Mouse (Mus musculus): Measurements from ENCODE around the gene Zmym4. TPM values are rescaled to one million over a fixed set of nuclear protein-coding genes. Genes with fewer than 3 reads are reported as not detected.

The Zmym4 gene
- polyA plus RNA-seq, 1 experiment from 2014 or later, result 22.2 TPM

GRCm38 (mm10) chr4:126942846-126943245 is 25.1 kb downstream of the Zmym4 start:
- in situ Hi-C loops (cut with MboI; ENCODE audit: low pct_unique_long_range_greater_than_20kb), result no loop called here
- ChIA-PET POLR2A (no interaction called here), CTCF (no interaction called here)
- DNase-seq (ENCODE audit: low read depth, low spot score), result no peak
- ATAC-seq, result no peak
- no peak for TF ChIP-seq CTCF (IDR thresholded peaks at IDR 0.05)
- H3K27me3 ChIP-seq, result no peaks in the 10 kb centered on the region

- in situ Hi-C loops (cut with MboI; ENCODE audit: low pct_unique_long_range_greater_than_20kb), result no loop called here
- CTCF ChIA-PET, result no interaction called here
- ATAC-seq, result no peak
Measured at GRCm38 (mm10) chr4:126927701-126928100, 40.2 kb downstream of the Zmym4 start.

GRCm38 (mm10) chr4:126889879-126890278 is 78.1 kb downstream of the Zmym4 start:
- ATAC-seq, result no peak
- in situ Hi-C loops (cut with MboI; ENCODE audit: low pct_unique_long_range_greater_than_20kb), result no loop called here
- DNase-seq (ENCODE audit: low read depth, low spot score), result no peak

More at GRCm38 (mm10) chr4:126927701-126928100, 40.2 kb downstream of the Zmym4 start:
- no peak for DNase-seq (ENCODE audit: low read depth, low spot score)
- H3K27me3 ChIP-seq, result no peaks in the 10 kb centered on the region
- TF ChIP-seq CTCF (IDR thresholded peaks at IDR 0.05), result no peak
- POLR2A ChIA-PET, result no interaction called here

GRCm38 (mm10) chr4:126885953-126886352 is 82.0 kb downstream of the Zmym4 start:
- in situ Hi-C loops (cut with MboI; ENCODE audit: low pct_unique_long_range_greater_than_20kb), result no loop called here
- ChIA-PET POLR2A (no interaction called here), CTCF (no interaction called here)
- H3K27me3 ChIP-seq, result no peaks in the 10 kb centered on the region
- DNase-seq (ENCODE audit: low read depth, low spot score) (no peak), ATAC-seq (no peak)
- TF ChIP-seq CTCF (IDR thresholded peaks at IDR 0.05), result peak; percentile 25

More at GRCm38 (mm10) chr4:126889879-126890278, 78.1 kb downstream of the Zmym4 start:
- TF ChIP-seq CTCF (IDR thresholded peaks at IDR 0.05), result no peak
- CTCF ChIA-PET, result no interaction called here
- POLR2A ChIA-PET, result no interaction called here
- H3K27me3 ChIP-seq, result no peaks in the 10 kb centered on the region

GRCm38 (mm10) chr4:126883602-126884001 is 84.3 kb downstream of the Zmym4 start:
- TF ChIP-seq CTCF (IDR thresholded peaks at IDR 0.05), result no peak
- POLR2A ChIA-PET, result no interaction called here
- DNase-seq (ENCODE audit: low read depth, low spot score) (no peak), ATAC-seq (no peak)
- in situ Hi-C loops (cut with MboI; ENCODE audit: low pct_unique_long_range_greater_than_20kb), result no loop called here
- CTCF ChIA-PET, result interaction anchor here (1.5 kb wide), 1 partner anchor 10 kb away, joined by 4 read pairs; no protein-coding TSS in a partner anchor
- no peaks in the 10 kb centered on the region for H3K27me3 ChIP-seq

- no peaks in the 10 kb centered on the region for H3K27me3 ChIP-seq
- DNase-seq (ENCODE audit: low read depth, low spot score) (no peak), ATAC-seq (no peak)
- POLR2A ChIA-PET, result no interaction called here
- TF ChIP-seq CTCF (IDR thresholded peaks at IDR 0.05), result no peak
- in situ Hi-C loops (cut with MboI; ENCODE audit: low pct_unique_long_range_greater_than_20kb), result no loop called here
- CTCF ChIA-PET, result no interaction called here
Measured at GRCm38 (mm10) chr4:126879560-126880275, 88.2 kb downstream of the Zmym4 start.

- ATAC-seq, result no peak
- in situ Hi-C loops (cut with MboI; ENCODE audit: low pct_unique_long_range_greater_than_20kb), result no loop called here
- CTCF ChIA-PET, result interaction anchor here (2.2 kb wide), 1 partner anchor 10 kb away, joined by 15 read pairs; no protein-coding TSS in a partner anchor
- no peak for TF ChIP-seq CTCF (IDR thresholded peaks at IDR 0.05)
- DNase-seq (ENCODE audit: low read depth, low spot score), result no peak
- H3K27me3 ChIP-seq, result no peaks in the 10 kb centered on the region
- POLR2A ChIA-PET, result no interaction called here
Measured at GRCm38 (mm10) chr4:126872717-126873116, 95.2 kb downstream of the Zmym4 start.

- ChIA-PET CTCF (no interaction called here), POLR2A (no interaction called here)
- in situ Hi-C loops (cut with MboI; ENCODE audit: low pct_unique_long_range_greater_than_20kb), result no loop called here
- no peak for TF ChIP-seq CTCF (IDR thresholded peaks at IDR 0.05)
- ATAC-seq, result no peak
- no peak for DNase-seq (ENCODE audit: low read depth, low spot score)
- H3K27me3 ChIP-seq, result no peaks in the 10 kb centered on the region
Measured at GRCm38 (mm10) chr4:126868699-126869098, 99.2 kb downstream of the Zmym4 start.

GRCm38 (mm10) chr4:126861514-126862266 is 106.2 kb downstream of the Zmym4 start:
- DNase-seq (ENCODE audit: low read depth, low spot score) (no peak), ATAC-seq (no peak)
- in situ Hi-C loops (cut with MboI; ENCODE audit: low pct_unique_long_range_greater_than_20kb), result no loop called here
- POLR2A ChIA-PET, result interaction anchor here (0.6 kb wide), 1 partner anchor 16 kb away, joined by 3 read pairs; no protein-coding TSS in a partner anchor
- CTCF ChIA-PET, result interaction anchor here (1.3 to 3.0 kb wide), 5 partner anchors 8 to 262 kb away, joined by 3 to 15 read pairs (median 5); no protein-coding TSS in a partner anchor
- H3K27me3 ChIP-seq, result no peaks in the 10 kb centered on the region
- TF ChIP-seq CTCF (IDR thresholded peaks at IDR 0.05), result no peak

GRCm38 (mm10) chr4:126860268-126860986 is 107.5 kb downstream of the Zmym4 start:
- CTCF ChIA-PET, result no interaction called here
- POLR2A ChIA-PET, result no interaction called here
- DNase-seq (ENCODE audit: low read depth, low spot score) (no peak), ATAC-seq (no peak)
- H3K27me3 ChIP-seq, result no peaks in the 10 kb centered on the region
- TF ChIP-seq CTCF (IDR thresholded peaks at IDR 0.05), result no peak
- in situ Hi-C loops (cut with MboI; ENCODE audit: low pct_unique_long_range_greater_than_20kb), result no loop called here

GRCm38 (mm10) chr4:126852971-126853370 is 115.0 kb downstream of the Zmym4 start:
- ChIA-PET POLR2A (no interaction called here), CTCF (no interaction called here)
- no peak for TF ChIP-seq CTCF (IDR thresholded peaks at IDR 0.05)
- no peaks in the 10 kb centered on the region for H3K27me3 ChIP-seq
- DNase-seq (ENCODE audit: low read depth, low spot score) (no peak), ATAC-seq (no peak)
- in situ Hi-C loops (cut with MboI; ENCODE audit: low pct_unique_long_range_greater_than_20kb), result no loop called here
